Mouse (Mus musculus) stomach, embryonic 16.5 days (tissue): ENCODE results near the gene Tpst2. TPM values are rescaled to one million over a fixed set of nuclear protein-coding genes. Genes with fewer than 3 reads are reported as not detected.

ENCODE experiments used
- ATAC-seq: fragments of 200-750 bp; cut with Nextera tagmentation; 2 replicates; pipeline ENCODE4 v1.8.0; 2017; ENCODE audit warnings: moderate number of reproducible peaks, moderate TSS enrichment; ENCODE audit not compliant: insufficient read depth, low FRiP score
- H3K27ac ChIP-seq: fragments of 300-500 bp; sonication (generic); 2 replicates; pipeline ENCODE4 v1.5.1; 2014; ENCODE audit warnings: low read length
- H3K27me3 ChIP-seq: fragments of 300-500 bp; sonication (generic); 2 replicates; pipeline ENCODE4 v1.6.1; 2014; ENCODE audit warnings: low read length, control low read depth, mixed read lengths; ENCODE audit not compliant: control insufficient read depth, insufficient read depth
- H3K36me3 ChIP-seq: fragments of 300-500 bp; sonication (generic); 2 replicates; pipeline ENCODE4 v1.6.1; 2014; ENCODE audit warnings: low read length; ENCODE audit not compliant: control insufficient read depth, insufficient read depth
- H3K4me1 ChIP-seq: fragments of 300-500 bp; sonication (generic); 2 replicates; pipeline ENCODE4 v1.6.1; 2014; ENCODE audit warnings: low read length, control low read depth, mixed read lengths; ENCODE audit not compliant: control insufficient read depth, insufficient read depth
- H3K4me2 ChIP-seq: fragments of 300-500 bp; sonication (generic); 2 replicates; pipeline ENCODE4 v1.6.1; 2014; ENCODE audit warnings: low read depth, low read length, mixed read lengths
- H3K4me3 ChIP-seq: fragments of 300-500 bp; sonication (generic); replicated peaks from 2 replicates; pipeline ENCODE4 v1.5.1; 2014; ENCODE audit warnings: mild to moderate bottlenecking, low read length
- H3K9ac ChIP-seq: fragments of 300-500 bp; sonication (generic); 2 replicates; pipeline ENCODE4 v1.6.1; 2014; ENCODE audit warnings: low read length
- H3K9me3 ChIP-seq: fragments of 300-500 bp; sonication (generic); replicated peaks from 2 replicates; pipeline ENCODE4 v1.6.1; 2016; ENCODE audit warnings: low read length, control low read depth; ENCODE audit not compliant: control insufficient read depth
- WGBS: fragments of 180-500 bp; shearing (Covaris S2); extraction: QIAGEN DNeasy Blood & Tissue Kit; methylation state at CpG from one replicate; pipeline ENCODE4 v1.1.7; 2014; 5-methylcytosine and 5-hydroxymethylcytosine counted together
- polyA plus RNA-seq: library from polyadenylated mRNA; unstranded; fragments of >200 nt; fragmentation: Nextera tagmentation; extraction: Ambion mirVana; gene quantifications from 2 replicates; pipeline ENCODE4 v1.2.1, GENCODE M21; 2015

Gene Tpst2
- polyA plus RNA-seq, 1 experiment from 2014 or later: 40.0 TPM

- Histone ChIP-seq H3K36me3 (no peaks in the 10 kb centered on the region), H3K27ac (peak overlapping the region; percentile 69), H3K4me3 (no peak overlapping the region), H3K27me3 (no peaks in the 10 kb centered on the region), H3K9me3 (no peaks in the 10 kb centered on the region), H3K4me1 (peaks cover 57% of the 10 kb centered on the region), H3K4me2 (no peak overlapping the region), H3K9ac (no peak overlapping the region)
- WGBS: 58% methylated on average over 10 of the region's 10 CpGs
- no peak for ATAC-seq
These were observed 7.2 kb downstream of the Tpst2 start for GRCm38 (mm10) chr5:112283543-112284202.

- H3K4me2 ChIP-seq: no peak overlapping the region
- H3K9me3 ChIP-seq: no peaks in the 10 kb centered on the region
- H3K27me3 ChIP-seq: no peaks in the 10 kb centered on the region
- no peak overlapping the region for H3K9ac ChIP-seq
- H3K4me3 ChIP-seq: no peak overlapping the region
- H3K4me1 ChIP-seq: peaks cover 52% of the 10 kb centered on the region
- H3K36me3 ChIP-seq: no peaks in the 10 kb centered on the region
- ATAC-seq: no peak
- 74% methylated on average over 7 of the region's 7 CpGs for WGBS
- H3K27ac ChIP-seq: peak overlapping the region; percentile 48; the same call in 1 of the 2 replicates
These were observed 7.7 kb downstream of the Tpst2 start for GRCm38 (mm10) chr5:112284203-112284582.

- no peak overlapping the region for H3K9ac ChIP-seq
- H3K4me1 ChIP-seq: peaks cover 41% of the 10 kb centered on the region
- H3K4me2 ChIP-seq: no peak overlapping the region
- no peak for ATAC-seq
- H3K27me3 ChIP-seq: no peaks in the 10 kb centered on the region
- H3K4me3 ChIP-seq: no peak overlapping the region
- 92% methylated on average over 7 of the region's 7 CpGs for WGBS
- H3K27ac ChIP-seq: no peak overlapping the region
- no peaks in the 10 kb centered on the region for H3K36me3 ChIP-seq
- H3K9me3 ChIP-seq: no peaks in the 10 kb centered on the region
These were observed 9.1 kb downstream of the Tpst2 start for GRCm38 (mm10) chr5:112285548-112286085.

GRCm38 (mm10) chr5:112286608-112286983 lies 10.1 kb downstream of the Tpst2 start:
- Histone ChIP-seq H3K4me2 (no peak overlapping the region), H3K36me3 (no peaks in the 10 kb centered on the region), H3K27me3 (no peaks in the 10 kb centered on the region), H3K27ac (no peak overlapping the region), H3K9ac (no peak overlapping the region), H3K9me3 (no peaks in the 10 kb centered on the region), H3K4me1 (peaks cover 31% of the 10 kb centered on the region), H3K4me3 (no peak overlapping the region)
- no peak for ATAC-seq
- 71% methylated on average over 2 of the region's 2 CpGs for WGBS

GRCm38 (mm10) chr5:112286984-112287641 lies 10.6 kb downstream of the Tpst2 start:
- 64% methylated on average over 11 of the region's 11 CpGs for WGBS

GRCm38 (mm10) chr5:112287652-112288051 lies 11.2 kb downstream of the Tpst2 start:
- Histone ChIP-seq H3K4me1 (peaks cover 25% of the 10 kb centered on the region), H3K27me3 (no peaks in the 10 kb centered on the region), H3K27ac (peak overlapping the region; percentile 38), H3K4me2 (no peak overlapping the region), H3K9me3 (no peaks in the 10 kb centered on the region), H3K36me3 (no peaks in the 10 kb centered on the region), H3K9ac (peak overlapping the region; percentile 21; the same call in 1 of the 2 replicates), H3K4me3 (no peak overlapping the region)
- no peak for ATAC-seq
- 78% methylated on average over 2 of the region's 2 CpGs for WGBS

More at GRCm38 (mm10) chr5:112286984-112287641, 10.6 kb downstream of the Tpst2 start:
- no peak for ATAC-seq
- Histone ChIP-seq H3K27me3 (no peaks in the 10 kb centered on the region), H3K4me1 (peaks cover 31% of the 10 kb centered on the region), H3K4me3 (no peak overlapping the region), H3K9ac (no peak overlapping the region), H3K27ac (peak overlapping the region; percentile 38; the same call in 1 of the 2 replicates), H3K4me2 (no peak overlapping the region), H3K9me3 (no peaks in the 10 kb centered on the region), H3K36me3 (no peaks in the 10 kb centered on the region)

GRCm38 (mm10) chr5:112288193-112289141 lies 12.0 kb downstream of the Tpst2 start:
- no peak for ATAC-seq
- H3K9me3 ChIP-seq: no peaks in the 10 kb centered on the region
- H3K27ac ChIP-seq: no peak overlapping the region; the same call in 1 of the 2 replicates
- 75% methylated on average over 9 of the region's 9 CpGs for WGBS
- H3K36me3 ChIP-seq: no peaks in the 10 kb centered on the region
- no peaks in the 10 kb centered on the region for H3K27me3 ChIP-seq
- no peak overlapping the region for H3K4me3 ChIP-seq
- no peak overlapping the region for H3K4me2 ChIP-seq
- peaks cover 20% of the 10 kb centered on the region for H3K4me1 ChIP-seq
- peak overlapping the region; percentile 6; the same call in 1 of the 2 replicates for H3K9ac ChIP-seq

- Histone ChIP-seq H3K4me2 (no peak overlapping the region), H3K9me3 (no peaks in the 10 kb centered on the region), H3K4me1 (peaks cover 20% of the 10 kb centered on the region), H3K27me3 (no peaks in the 10 kb centered on the region), H3K9ac (no peak overlapping the region), H3K27ac (no peak overlapping the region), H3K36me3 (no peaks in the 10 kb centered on the region), H3K4me3 (0 out of 2 replicates have a peak overlapping the region, but pooled peaks have one; percentile 4)
- ATAC-seq: no peak; the same call in 1 of the 2 replicates
- WGBS: 50% methylated on average over 8 of the region's 8 CpGs
These were observed 12.7 kb downstream of the Tpst2 start for GRCm38 (mm10) chr5:112289236-112289635.
